Mouse (Mus musculus): Measurements from ENCODE around the gene 5031439G07Rik.
"Not testable (repeated sequence)": the region's sequence is repeated elsewhere in the genome, so short reads cannot be mapped to it uniquely, and the experiment has no call there.

Gene 5031439G07Rik

GRCm38 (mm10) chr15:84987874-84988825, at the start of gene 5031439G07Rik:
Gene 5031439G07Rik, minus strand, starts transcription at chr15:84988551.
- DNase-seq (ENCODE audit: low spot score in 2 of 2) = peak; percentile 71 to 87

- no peak for DNase-seq (ENCODE audit: low spot score in 2 of 2)
Measured at GRCm38 (mm10) chr15:85037343-85037690, 49.0 kb upstream of the 5031439G07Rik start.

- peak; percentile 94 to 99 for DNase-seq (ENCODE audit: low spot score in 2 of 2)
Measured at GRCm38 (mm10) chr15:85036566-85037342, 48.4 kb upstream of the 5031439G07Rik start.

GRCm38 (mm10) chr15:85033916-85034315, 45.6 kb upstream of the 5031439G07Rik start:
- DNase-seq (ENCODE audit: low spot score in 2 of 2) = not testable (repeated sequence)

GRCm38 (mm10) chr15:85031866-85032265, 43.5 kb upstream of the 5031439G07Rik start:
- peak in 1 of 2 experiments; percentile 59 for DNase-seq (ENCODE audit: low spot score in 2 of 2)

- not testable (repeated sequence) for DNase-seq (ENCODE audit: low spot score in 2 of 2)
Measured at GRCm38 (mm10) chr15:85030643-85031042, 42.3 kb upstream of the 5031439G07Rik start.

GRCm38 (mm10) chr15:85028648-85029047, 40.3 kb upstream of the 5031439G07Rik start, which contains the start of gene Fam118a:
Gene Fam118a, plus strand, starts transcription at chr15:85028948.
- not testable (repeated sequence) for DNase-seq (ENCODE audit: low spot score in 2 of 2)

- DNase-seq (ENCODE audit: low spot score in 2 of 2) = no peak
Measured at GRCm38 (mm10) chr15:85027740-85028139, 39.4 kb upstream of the 5031439G07Rik start.

GRCm38 (mm10) chr15:85026197-85026596, 37.8 kb upstream of the 5031439G07Rik start:
- no peak for DNase-seq (ENCODE audit: low spot score in 2 of 2)

- DNase-seq (ENCODE audit: low spot score in 2 of 2) = no peak
Measured at GRCm38 (mm10) chr15:85022211-85022610, 33.9 kb upstream of the 5031439G07Rik start.

- no peak for DNase-seq (ENCODE audit: low spot score in 2 of 2)
Measured at GRCm38 (mm10) chr15:85016951-85017664, 28.8 kb upstream of the 5031439G07Rik start, which contains the start of gene Upk3a. Gene Upk3a, plus strand, starts transcription at chr15:85017141.

GRCm38 (mm10) chr15:85015771-85016170, 27.4 kb upstream of the 5031439G07Rik start:
- DNase-seq (ENCODE audit: low spot score in 2 of 2) = no peak

- DNase-seq (ENCODE audit: low spot score in 2 of 2) = no peak
Measured at GRCm38 (mm10) chr15:85012662-85013054, 24.3 kb upstream of the 5031439G07Rik start.

- no peak for DNase-seq (ENCODE audit: low spot score in 2 of 2)
Measured at GRCm38 (mm10) chr15:85011895-85012661, 23.7 kb upstream of the 5031439G07Rik start.

GRCm38 (mm10) chr15:85009666-85010065, 21.3 kb upstream of the 5031439G07Rik start:
- DNase-seq (ENCODE audit: low spot score in 2 of 2) = no peak

GRCm38 (mm10) chr15:85000984-85001982, 12.9 kb upstream of the 5031439G07Rik start:
- DNase-seq (ENCODE audit: low spot score in 2 of 2) = peak; percentile 63 to 84

GRCm38 (mm10) chr15:84999911-85000310, 11.6 kb upstream of the 5031439G07Rik start:
- no peak for DNase-seq (ENCODE audit: low spot score in 2 of 2)

GRCm38 (mm10) chr15:84997768-84998454, 9.6 kb upstream of the 5031439G07Rik start:
- no peak for DNase-seq (ENCODE audit: low spot score in 2 of 2)

GRCm38 (mm10) chr15:84995967-84996366, 7.6 kb upstream of the 5031439G07Rik start:
- peak; percentile 43 to 67 for DNase-seq (ENCODE audit: low spot score in 2 of 2)
